In the genomic region with DNA sequence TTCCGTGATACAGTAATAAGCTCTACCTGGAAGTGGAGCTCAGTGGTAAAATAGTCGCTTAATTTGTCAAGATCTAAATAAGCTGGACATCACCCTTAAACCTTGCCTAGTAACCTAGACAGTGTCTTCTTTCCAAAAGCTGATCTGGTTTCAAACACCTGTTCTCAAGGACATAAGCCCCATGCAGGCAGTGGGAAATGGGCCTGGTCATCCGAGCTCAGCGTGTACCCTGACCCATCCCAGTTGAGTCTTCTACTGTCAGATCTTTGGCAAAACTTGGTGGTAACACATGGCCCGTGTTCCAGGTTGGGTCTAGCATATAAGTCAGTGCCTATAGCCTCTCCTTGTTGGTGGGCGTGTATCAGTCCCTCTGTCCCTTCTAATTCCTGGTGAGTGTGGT, we compare ENCODE assay signal across 14 mouse cellular contexts.
"Had no signal": no experiment of that assay in that cellular context is flagged by ENCODE, and none has a peak within 500 bp of the region (broad histone marks: within the 10 kb centered on the region; RNA-seq: fewer than 3 reads in every experiment).

No protein-coding gene starts in this region.

- H3K4me3 ChIP-seq: megakaryocyte, embryonic 14.5 days; midbrain, embryonic 13.5 days; midbrain, embryonic 15.5 days; neural tube, embryonic 12.5 days had no signal

- DNase-seq: liver, postnatal 0 days; lung, embryonic 14.5 days; lung, postnatal 14 days; lung, postnatal 36 days; right cerebral cortex, postnatal 14 days; spleen, adult 18-20 months; thymus, adult 18-20 months; thymus, postnatal 14 days; thymus, postnatal 36 days had no signal

- H3K27ac ChIP-seq: macrophage; midbrain, embryonic 13.5 days; midbrain, embryonic 15.5 days; neural tube, embryonic 12.5 days had no signal

- H3K27me3 ChIP-seq: megakaryocyte, embryonic 14.5 days; midbrain, embryonic 13.5 days; midbrain, embryonic 15.5 days; neural tube, embryonic 12.5 days had no signal
